Mouse (Mus musculus) ovary, postnatal 14 days (tissue): Measurements from ENCODE around the gene Cnih2.
"Not testable (repeated sequence)": the region's sequence is repeated elsewhere in the genome, so short reads cannot be mapped to it uniquely, and the experiment has no call there.

Experiments
- DNase-seq: peaks from one replicate; pipeline ENCODE4 v3.0.0; 2022; ENCODE audit warnings: low spot score

Gene Cnih2

GRCm38 (mm10) chr19:5093481-5094242 lies 4.7 kb downstream of the Cnih2 start:
- DNase-seq: no peak

- no peak for DNase-seq
Measured at GRCm38 (mm10) chr19:5092083-5092482, 6.2 kb downstream of the Cnih2 start.

GRCm38 (mm10) chr19:5089324-5089723 lies 9.0 kb downstream of the Cnih2 start:
- DNase-seq: no peak

GRCm38 (mm10) chr19:5087884-5088728 lies 10.2 kb downstream of the Cnih2 start, which contains the start of gene Yif1a:
Gene Yif1a, plus strand, starts transcription at chr19:5088538.
- DNase-seq: peak; percentile 93

GRCm38 (mm10) chr19:5086533-5086932 lies 11.8 kb downstream of the Cnih2 start:
- not testable (repeated sequence) for DNase-seq

- DNase-seq: no peak
Measured at GRCm38 (mm10) chr19:5085145-5085863, 13.0 kb downstream of the Cnih2 start, which contains the start of gene Tmem151a. Gene Tmem151a, minus strand, starts transcription at chr19:5085531.

GRCm38 (mm10) chr19:5084834-5085144 lies 13.5 kb downstream of the Cnih2 start:
- DNase-seq: no peak

- no peak for DNase-seq
Measured at GRCm38 (mm10) chr19:5083961-5084833, 14.1 kb downstream of the Cnih2 start.

- DNase-seq: no peak
Measured at GRCm38 (mm10) chr19:5082596-5082995, 15.7 kb downstream of the Cnih2 start.

GRCm38 (mm10) chr19:5082005-5082404 lies 16.3 kb downstream of the Cnih2 start:
- DNase-seq: no peak

GRCm38 (mm10) chr19:5079279-5079678 lies 19.0 kb downstream of the Cnih2 start:
- DNase-seq: no peak

- no peak for DNase-seq
Measured at GRCm38 (mm10) chr19:5073518-5073917, 24.8 kb downstream of the Cnih2 start.

- DNase-seq: peak; percentile 45
Measured at GRCm38 (mm10) chr19:5073028-5073427, 25.3 kb downstream of the Cnih2 start.

- no peak for DNase-seq
Measured at GRCm38 (mm10) chr19:5072389-5073019, 25.8 kb downstream of the Cnih2 start.

GRCm38 (mm10) chr19:5071545-5072369 lies 26.6 kb downstream of the Cnih2 start:
- DNase-seq: peak; percentile 78

- no peak for DNase-seq
Measured at GRCm38 (mm10) chr19:5071077-5071476, 27.2 kb downstream of the Cnih2 start.

- no peak for DNase-seq
Measured at GRCm38 (mm10) chr19:5069978-5070377, 28.3 kb downstream of the Cnih2 start.

GRCm38 (mm10) chr19:5069486-5069885 lies 28.8 kb downstream of the Cnih2 start:
- DNase-seq: no peak

- no peak for DNase-seq
Measured at GRCm38 (mm10) chr19:5068570-5069234, 29.6 kb downstream of the Cnih2 start.
